Mouse (Mus musculus) lung, postnatal 0 days (tissue): ENCODE measurements at regions not wholly inside any gene's neighbourhood (a gene's known extent, or its start where the extent isn't known, plus 50 kb on each side); places are given as distances from the start of the nearest gene placed in this dataset.

ENCODE experiments used
- CTCF ChIP-seq: IDR thresholded peaks from 2 replicates; pipeline ENCODE4 v1.5.1; 2016; ENCODE audit warnings: antibody characterized with exemption, mild to moderate bottlenecking
- EP300 ChIP-seq: IDR thresholded peaks from 2 replicates; pipeline ENCODE4 v1.6.1; 2016; ENCODE audit warnings: antibody characterized with exemption, mild to moderate bottlenecking, control low read depth

- no peak for TF ChIP-seq CTCF
- no peak for TF ChIP-seq EP300
Observed at GRCm38 (mm10) chr7:78995034-78995433, 58.2 kb upstream of the Acan start.
